Mouse (Mus musculus): ENCODE measurements around the gene Vmn2r46. TPM values are rescaled to one million over a fixed set of nuclear protein-coding genes. Genes with fewer than 3 reads are reported as not detected.
"Not testable (repeated sequence)": the region's sequence is repeated elsewhere in the genome, so short reads cannot be mapped to it uniquely, and the experiment has no call there.

Vmn2r46 gene
- not detected in 2 replicates for polyA plus RNA-seq (2012; rRNA removed)

DNA sequence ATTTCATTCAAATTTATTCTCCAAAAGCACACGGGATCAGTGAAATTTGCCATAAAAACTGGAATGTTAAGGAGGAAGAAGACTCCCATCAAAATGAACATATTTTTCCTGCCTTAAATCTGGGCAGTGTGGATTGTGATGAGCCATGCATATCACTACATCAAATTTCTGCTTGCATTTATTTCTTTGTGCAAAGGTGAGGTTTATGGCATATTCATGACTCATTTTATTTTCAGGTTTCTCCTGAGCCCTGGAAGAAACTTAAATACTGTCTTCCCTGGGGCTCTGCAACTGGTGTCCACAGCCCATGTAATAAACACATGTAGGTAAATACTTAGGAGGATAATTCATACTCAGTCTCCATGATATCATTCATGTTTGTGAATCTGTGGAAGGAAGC lies at the start of gene Vmn2r46:
Vmn2r46 (minus strand) TSS at position 101 of the 400 bp plus-strand sequence.
- not testable (repeated sequence) for DNase-seq (ENCODE audit: low read depth)

Other genes with a start within 250 kb of the Vmn2r46 start
- gene Vmn2r47, start 70.8 kb upstream of the Vmn2r46 start, polyA plus RNA-seq (2012; rRNA removed), result not detected in 2 replicates
- gene Vmn2r48, start 183.0 kb upstream of the Vmn2r46 start, polyA plus RNA-seq (2012; rRNA removed), result not detected in 2 replicates
- gene Vmn2r49, start 221.7 kb upstream of the Vmn2r46 start, polyA plus RNA-seq (2012; rRNA removed), result not detected in 2 replicates